Mouse (Mus musculus) thymus, adult 2 months (tissue): ENCODE results near the gene Pibf1. TPM values are rescaled to one million over a fixed set of nuclear protein-coding genes. Genes with fewer than 3 reads are reported as not detected.

Source experiments
- DNase-seq: peaks from one replicate; pipeline ENCODE4 v3.0.0; 2021
- H3K27ac ChIP-seq: fragments of 200-500 bp; 2 replicates; pipeline ENCODE4 v1.5.1; 2012; ENCODE audit warnings: low read length, control low read depth; ENCODE audit not compliant: control insufficient read depth, insufficient read depth
- H3K27me3 ChIP-seq: fragments of 200-500 bp; 2 replicates; pipeline ENCODE4 v1.6.1; 2012; ENCODE audit warnings: mild to moderate bottlenecking, low read length, moderate library complexity, mixed read lengths; ENCODE audit not compliant: control insufficient read depth, insufficient read depth
- H3K36me3 ChIP-seq: fragments of 200-500 bp; 2 replicates; pipeline ENCODE4 v1.6.1; 2012; ENCODE audit warnings: mild to moderate bottlenecking, low read length, moderate library complexity; ENCODE audit not compliant: control insufficient read depth, insufficient read depth
- H3K4me1 ChIP-seq: fragments of 200-500 bp; replicated peaks from 2 replicates; pipeline ENCODE4 v1.6.1; 2012; ENCODE audit warnings: low read length; ENCODE audit not compliant: control insufficient read depth, insufficient read depth
- H3K4me3 ChIP-seq: fragments of 200-500 bp; 2 replicates; pipeline ENCODE4 v1.5.1; 2012; ENCODE audit warnings: mild to moderate bottlenecking, low read length, control low read depth, moderate library complexity; ENCODE audit not compliant: control insufficient read depth, insufficient read depth
- CTCF ChIP-seq: fragments of 200-500 bp; IDR thresholded peaks from 2 replicates; pipeline ENCODE4 v1.5.1; 2012; ENCODE audit warnings: mild to moderate bottlenecking, control low read depth, low read length, moderate library complexity, borderline replicate concordance; ENCODE audit not compliant: control insufficient read depth, poor library complexity, insufficient read depth; ENCODE audit errors: extremely low read depth
- POLR2A ChIP-seq: fragments of 200-500 bp; IDR thresholded peaks from 2 replicates; pipeline ENCODE4 v1.6.1; 2012; ENCODE audit warnings: mild to moderate bottlenecking, low read length, control low read depth, moderate library complexity; ENCODE audit not compliant: control insufficient read depth, poor library complexity, insufficient read depth; ENCODE audit errors: extremely low read depth
- WGBS: fragments of 180-500 bp; shearing (Covaris S2); methylation state at CpG from one replicate; pipeline ENCODE4 v1.1.7; 2018; 5-methylcytosine and 5-hydroxymethylcytosine counted together
- polyA plus RNA-seq: library from polyadenylated mRNA; depleted of rRNA; stranded (reverse); fragments of >200 nt; gene quantifications from 2 replicates; pipeline ENCODE4 v1.2.3, GENCODE M21; 2012

Pibf1 gene
- polyA plus RNA-seq, 1 experiment = 2.4 TPM

DNA sequence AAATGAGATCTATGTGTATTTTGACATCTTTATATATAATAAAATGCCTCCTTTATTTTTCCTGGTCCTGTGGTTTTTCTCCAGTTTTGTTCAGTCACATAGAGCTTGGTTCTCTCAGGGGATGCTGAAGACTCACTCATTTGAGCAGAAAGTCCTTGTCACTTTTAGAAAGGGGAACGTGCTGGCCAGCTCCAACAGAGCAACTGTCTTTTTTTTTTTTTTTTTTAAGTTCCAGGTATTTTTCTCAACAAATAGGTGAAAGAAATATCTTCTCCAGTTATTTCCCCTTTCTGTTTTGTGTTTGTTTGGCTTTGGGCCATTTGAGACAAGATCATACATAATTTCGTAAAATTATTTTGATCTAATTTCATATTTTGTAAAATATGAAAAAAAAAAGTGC, 174.8 kb downstream of the Pibf1 start:
- DNase-seq = no peak
- Histone ChIP-seq H3K4me3 (no peak overlapping the region), H3K4me1 (no peaks in the 10 kb centered on the region), H3K36me3 (no peaks in the 10 kb centered on the region), H3K27ac (no peak overlapping the region), H3K27me3 (no peaks in the 10 kb centered on the region)
- WGBS = 52% methylated on average over 2 of the region's 2 CpGs
- no peak for TF ChIP-seq CTCF
- no peak for TF ChIP-seq POLR2A

DNA sequence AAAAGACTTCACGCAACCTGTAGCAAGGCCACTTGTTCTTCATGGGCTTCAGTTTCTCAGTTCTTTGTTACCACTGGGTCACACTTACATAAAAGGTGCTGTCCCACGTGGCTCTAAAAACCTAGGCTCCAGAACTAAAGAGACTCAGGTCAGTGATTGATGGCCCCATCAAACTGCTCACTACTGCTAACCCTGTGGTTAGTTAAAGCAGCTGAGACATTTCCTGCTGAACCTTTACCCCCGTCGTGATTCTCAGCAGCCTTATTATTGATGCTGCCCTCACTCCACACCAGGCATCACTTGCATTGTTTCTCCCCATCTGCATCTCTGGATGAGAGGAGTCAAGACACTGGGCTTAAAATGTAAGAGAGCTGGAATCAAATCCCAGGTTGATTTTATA, 176.6 kb downstream of the Pibf1 start:
- TF ChIP-seq CTCF = no peak
- no peak for TF ChIP-seq POLR2A
- 21% methylated on average over 4 of the region's 4 CpGs for WGBS
- no peak for DNase-seq
- H3K4me1 ChIP-seq = no peaks in the 10 kb centered on the region
- no peak overlapping the region for H3K27ac ChIP-seq
- no peak overlapping the region for H3K4me3 ChIP-seq
- no peaks in the 10 kb centered on the region for H3K27me3 ChIP-seq
- H3K36me3 ChIP-seq = no peaks in the 10 kb centered on the region

DNA sequence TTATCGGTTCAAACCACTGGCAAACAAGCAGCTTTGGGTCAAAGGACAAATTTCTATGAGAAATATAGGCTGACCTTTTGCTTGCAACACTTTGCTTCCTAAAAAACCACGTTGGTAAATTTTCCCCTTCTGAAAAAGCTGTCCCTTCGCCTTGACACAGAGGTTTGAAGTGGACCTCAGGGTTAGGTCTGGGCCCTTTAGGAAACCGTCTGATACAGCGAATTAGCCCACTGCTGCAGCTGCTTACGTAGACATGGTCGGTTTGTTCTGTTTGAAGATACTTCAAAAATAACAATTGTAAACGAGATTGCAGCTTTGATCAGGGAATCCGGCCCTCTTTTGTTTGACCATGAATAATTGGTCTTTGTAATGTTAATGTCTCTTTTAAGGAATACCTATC, 179.1 kb downstream of the Pibf1 start:
- Histone ChIP-seq H3K27ac (no peak overlapping the region), H3K4me1 (no peaks in the 10 kb centered on the region), H3K4me3 (no peak overlapping the region), H3K36me3 (no peaks in the 10 kb centered on the region), H3K27me3 (no peaks in the 10 kb centered on the region)
- no peak for DNase-seq
- 84% methylated on average over 9 of the region's 9 CpGs for WGBS
- no peak for TF ChIP-seq POLR2A
- TF ChIP-seq CTCF = no peak

DNA sequence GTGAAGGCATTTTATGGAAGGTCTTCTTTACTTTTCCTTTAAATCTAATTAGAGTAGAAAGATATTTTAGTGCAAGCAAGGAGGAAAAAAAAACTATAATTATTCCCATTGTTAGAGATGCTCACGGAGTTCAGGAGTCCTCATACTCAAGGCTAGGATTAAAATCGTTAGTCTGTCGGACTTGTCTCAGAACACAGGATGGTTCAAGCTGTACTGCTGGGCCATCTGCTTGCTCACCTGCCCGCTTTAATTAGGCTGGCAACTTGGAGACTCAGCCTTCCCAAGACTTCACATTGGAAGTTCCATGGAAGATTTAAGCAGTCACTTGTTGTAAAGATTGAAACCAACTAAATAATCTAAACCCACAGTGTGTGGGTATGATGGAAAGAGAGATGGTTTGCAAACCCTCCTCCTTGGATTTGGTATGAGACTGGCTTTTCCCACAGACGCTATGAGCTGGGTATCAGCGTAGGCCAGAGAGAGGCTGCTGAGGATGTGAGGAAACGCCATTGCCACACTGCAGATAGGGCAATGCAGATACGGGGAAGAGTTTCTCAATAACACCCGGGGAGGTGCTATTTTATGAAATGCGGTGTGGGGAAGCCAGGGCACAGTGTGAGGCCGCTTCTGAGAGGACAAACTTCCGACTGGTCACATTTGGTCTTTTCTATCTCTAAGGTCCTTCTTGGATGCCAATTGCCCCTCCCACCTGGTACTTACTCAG, 179.7 kb downstream of the Pibf1 start:
- 93% methylated on average over 12 of the region's 12 CpGs for WGBS
- TF ChIP-seq CTCF (no peak), POLR2A (no peak)
- Histone ChIP-seq H3K4me3 (no peak overlapping the region), H3K36me3 (no peaks in the 10 kb centered on the region), H3K27me3 (no peaks in the 10 kb centered on the region), H3K27ac (no peak overlapping the region), H3K4me1 (no peaks in the 10 kb centered on the region)
- no peak for DNase-seq

DNA sequence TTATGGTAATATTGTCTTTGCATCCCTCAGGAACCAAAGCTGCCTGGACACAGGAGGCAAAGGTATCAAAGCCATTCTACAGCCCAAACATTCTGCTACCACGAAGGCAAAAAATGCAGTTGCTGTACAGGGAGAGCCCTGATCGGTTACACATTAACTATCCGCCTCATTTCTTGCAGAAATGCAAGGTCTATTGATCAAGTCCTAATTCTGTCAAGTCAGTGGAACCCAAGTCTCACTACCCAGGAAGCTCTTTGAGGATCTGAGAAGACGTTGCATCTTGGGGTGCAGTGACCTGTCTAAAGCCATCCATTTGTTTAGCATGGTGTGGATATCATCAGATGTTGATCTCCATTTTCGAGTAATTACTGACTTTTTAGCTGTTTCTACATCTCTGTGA, 181.2 kb downstream of the Pibf1 start:
- Histone ChIP-seq H3K4me3 (no peak overlapping the region), H3K27me3 (no peaks in the 10 kb centered on the region), H3K27ac (no peak overlapping the region), H3K36me3 (no peaks in the 10 kb centered on the region), H3K4me1 (no peaks in the 10 kb centered on the region)
- DNase-seq = no peak
- no peak for TF ChIP-seq POLR2A
- no peak for TF ChIP-seq CTCF
- WGBS = 82% methylated on average over 5 of the region's 5 CpGs

DNA sequence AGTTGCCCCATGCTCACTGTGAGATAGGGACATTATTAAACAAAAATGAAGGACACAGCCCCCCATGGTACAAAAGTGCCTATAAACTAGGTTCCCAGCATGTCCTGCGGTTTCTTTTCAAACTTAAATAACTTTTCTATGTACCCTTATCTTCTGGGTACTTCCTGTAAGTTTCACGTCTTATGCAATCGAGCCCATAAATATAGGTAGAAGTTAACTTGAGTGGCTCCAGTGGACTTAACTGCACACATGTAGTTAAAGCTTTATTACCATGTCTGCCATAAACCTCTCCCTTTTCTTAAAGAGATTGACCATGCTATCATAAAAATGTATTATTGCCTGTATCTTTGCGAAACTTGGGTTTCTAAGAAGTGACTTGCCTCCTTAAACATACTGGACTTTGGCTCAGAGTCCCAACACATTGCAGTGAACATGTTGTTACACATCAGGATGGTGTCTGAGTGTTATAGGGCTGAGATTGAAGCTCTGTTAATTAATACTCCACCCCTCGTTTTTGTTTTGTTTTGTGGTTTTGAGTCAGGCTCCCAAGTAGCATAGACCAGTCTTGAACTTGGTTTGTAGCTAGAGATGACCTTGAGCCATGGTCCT, 181.7 kb downstream of the Pibf1 start:
- Histone ChIP-seq H3K27ac (no peak overlapping the region), H3K36me3 (no peaks in the 10 kb centered on the region), H3K27me3 (no peaks in the 10 kb centered on the region), H3K4me3 (no peak overlapping the region), H3K4me1 (no peaks in the 10 kb centered on the region)
- no peak for DNase-seq
- WGBS = 44% methylated on average over 5 of the region's 5 CpGs
- TF ChIP-seq CTCF = no peak
- TF ChIP-seq POLR2A = no peak
